Mouse (Mus musculus) hindbrain, embryonic 16.5 days (tissue): ENCODE results near the gene Gm28729. TPM values are rescaled to one million over a fixed set of nuclear protein-coding genes. Genes with fewer than 3 reads are reported as not detected.
"Not testable (repeated sequence)": the region's sequence is repeated elsewhere in the genome, so short reads cannot be mapped to it uniquely, and the experiment has no call there.

ENCODE experiments used
- ATAC-seq: fragments of 200-750 bp; cut with Nextera tagmentation; 2 replicates; pipeline ENCODE4 v1.8.0; 2017; ENCODE audit warnings: moderate TSS enrichment, moderate library complexity
- H3K27ac ChIP-seq: fragments of 300-500 bp; sonication (generic); 2 replicates; pipeline ENCODE4 v1.5.1; 2014; ENCODE audit warnings: low read depth, mild to moderate bottlenecking, control low read depth, low read length, moderate library complexity
- H3K27me3 ChIP-seq: fragments of 300-500 bp; sonication (generic); replicated peaks from 2 replicates; pipeline ENCODE4 v1.6.1; 2014; ENCODE audit warnings: low read length; ENCODE audit not compliant: control insufficient read depth, insufficient read depth
- H3K36me3 ChIP-seq: fragments of 300-500 bp; sonication (generic); 2 replicates; pipeline ENCODE4 v1.6.1; 2014; ENCODE audit warnings: mild to moderate bottlenecking, low read length, moderate library complexity, mixed read lengths; ENCODE audit not compliant: control insufficient read depth, insufficient read depth
- H3K4me1 ChIP-seq: fragments of 300-500 bp; sonication (generic); 2 replicates; pipeline ENCODE4 v1.6.1; 2014; ENCODE audit warnings: low read depth, low read length; ENCODE audit not compliant: control insufficient read depth, insufficient read depth
- H3K4me2 ChIP-seq: fragments of 300-500 bp; sonication (generic); 2 replicates; pipeline ENCODE4 v1.6.1; 2014; ENCODE audit warnings: mild to moderate bottlenecking, low read length, control low read depth, moderate library complexity
- H3K4me3 ChIP-seq: fragments of 300-500 bp; sonication (generic); 2 replicates; pipeline ENCODE4 v1.5.1; 2014; ENCODE audit warnings: mild to moderate bottlenecking, low read length, control low read depth, moderate library complexity
- H3K9ac ChIP-seq: fragments of 300-500 bp; sonication (generic); 2 replicates; pipeline ENCODE4 v1.6.1; 2014; ENCODE audit warnings: low read depth, mild to moderate bottlenecking, control low read depth, low read length, moderate library complexity
- H3K9me3 ChIP-seq: fragments of 300-500 bp; sonication (generic); 2 replicates; pipeline ENCODE4 v1.6.1; 2014; ENCODE audit warnings: mild to moderate bottlenecking, low read length, moderate library complexity; ENCODE audit not compliant: control insufficient read depth
- WGBS: fragments of 180-500 bp; shearing (Covaris S2); extraction: QIAGEN DNeasy Blood & Tissue Kit; methylation state at CpG from one replicate; pipeline ENCODE4 v1.1.7; 2014; 5-methylcytosine and 5-hydroxymethylcytosine counted together
- polyA plus RNA-seq: library from polyadenylated mRNA; unstranded; fragments of >200 nt; fragmentation: Nextera tagmentation; extraction: Ambion mirVana; gene quantifications from 2 replicates; pipeline ENCODE4 v1.2.1, GENCODE M21; 2015

Gm28729 gene
- polyA plus RNA-seq, 1 experiment from 2014 or later = 0.33 TPM

DNA sequence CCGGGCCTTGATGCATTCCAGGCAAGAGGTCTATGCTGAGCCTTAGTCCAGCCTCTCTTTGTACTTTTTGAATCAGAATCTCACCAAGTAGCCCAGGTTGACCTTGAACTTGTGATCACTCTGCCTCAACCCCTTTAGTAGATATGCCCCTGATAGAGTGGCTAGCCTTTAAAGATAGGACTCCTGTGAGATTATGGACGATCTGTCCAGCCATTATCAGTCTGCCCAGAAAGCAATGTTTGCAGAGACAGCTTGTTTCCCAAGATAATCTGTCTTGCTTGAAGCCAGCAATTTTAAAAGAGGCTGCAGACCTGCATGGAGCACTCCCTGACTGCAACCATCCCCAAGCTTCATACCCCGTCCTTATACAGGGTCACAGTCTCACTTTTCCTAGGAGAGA is 42.0 kb downstream of the Gm28729 start:
- 73% methylated on average over 3 of the region's 3 CpGs for WGBS
- no peaks in the 10 kb centered on the region for H3K4me1 ChIP-seq
- H3K36me3 ChIP-seq = no peaks in the 10 kb centered on the region
- H3K9me3 ChIP-seq = no peaks in the 10 kb centered on the region
- no peak overlapping the region for H3K9ac ChIP-seq
- no peak for ATAC-seq
- no peak overlapping the region for H3K4me3 ChIP-seq
- no peaks in the 10 kb centered on the region for H3K27me3 ChIP-seq
- H3K27ac ChIP-seq = no peak overlapping the region
- H3K4me2 ChIP-seq = no peak overlapping the region

DNA sequence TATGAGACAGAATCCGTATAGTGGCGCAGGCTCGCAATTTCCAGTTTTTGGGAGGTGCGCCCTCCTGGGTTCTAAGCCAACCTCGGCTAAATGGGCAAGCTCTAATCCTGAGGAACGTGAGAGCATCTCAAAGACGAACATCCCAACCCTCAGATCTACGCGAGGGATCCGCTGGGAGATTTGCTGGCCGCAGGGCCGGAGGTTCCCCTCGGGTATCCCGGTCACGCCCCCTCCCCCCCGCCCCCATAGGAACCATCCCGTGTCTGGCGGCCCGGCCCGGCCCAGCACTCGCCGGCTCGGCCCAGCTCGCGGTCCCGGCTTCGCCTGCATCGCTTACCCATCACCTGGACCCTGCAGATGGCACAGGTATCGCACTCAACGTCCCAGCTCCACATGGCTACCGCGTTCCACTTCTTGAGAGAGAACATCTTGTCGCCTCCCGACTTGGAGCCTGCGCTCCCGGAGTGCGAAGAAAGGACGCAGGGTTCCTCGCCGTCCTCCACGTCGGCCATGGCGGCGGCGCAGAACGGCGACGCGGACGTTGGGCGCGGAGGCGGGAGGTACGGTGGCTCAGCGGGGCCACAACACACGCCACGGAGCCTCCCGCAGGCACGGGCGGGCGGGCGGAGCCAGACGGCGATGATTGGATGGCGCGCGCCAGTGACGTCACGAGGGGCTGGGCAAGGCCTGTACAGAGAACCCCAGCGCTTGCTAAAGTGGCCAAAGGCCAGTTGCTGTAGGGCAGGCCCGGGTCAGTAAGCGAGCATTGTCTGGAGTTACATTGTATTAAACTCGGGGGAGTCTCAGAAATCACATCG is 46.8 kb downstream of the Gm28729 start, which contains the start of gene Rnf7:
Gene Rnf7, minus strand, starts transcription at position 605 of the 818 bp plus-strand sequence.
- peak within 1 kb of the TSS; percentile 58 for H3K4me3 ChIP-seq

DNA sequence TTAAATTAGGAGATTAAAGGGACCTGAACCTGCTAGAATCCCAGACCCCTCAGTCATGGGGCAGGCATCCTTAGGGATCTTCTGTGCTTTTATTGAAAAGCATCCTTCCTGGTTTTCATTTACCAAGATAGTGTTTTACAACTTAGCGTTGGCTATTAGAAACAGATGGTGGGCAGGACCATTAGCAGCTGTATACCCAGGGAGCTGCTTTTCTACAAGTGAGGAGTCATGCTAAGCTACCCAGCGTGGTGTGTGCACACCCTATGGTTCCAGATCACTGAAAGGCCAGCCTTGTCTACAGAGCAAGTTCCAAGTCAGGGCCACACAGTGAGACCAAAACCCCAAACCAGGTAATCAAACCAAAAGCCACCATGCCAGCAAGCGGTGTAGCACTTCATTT is 52.7 kb downstream of the Gm28729 start:
- Histone ChIP-seq H3K27ac (no peak overlapping the region), H3K9ac (no peak overlapping the region), H3K4me1 (peaks cover 11% of the 10 kb centered on the region), H3K4me3 (no peak overlapping the region), H3K36me3 (peaks cover 14% of the 10 kb centered on the region), H3K27me3 (no peaks in the 10 kb centered on the region), H3K9me3 (no peaks in the 10 kb centered on the region), H3K4me2 (no peak overlapping the region)
- ATAC-seq = no peak
- 75% methylated on average over 3 of the region's 3 CpGs for WGBS

More for the DNA sequence above, 46.8 kb downstream of the Gm28729 start, which contains the start of gene Rnf7:
- Histone ChIP-seq H3K4me1 (peaks cover 15% of the 10 kb centered on the region), H3K36me3 (0 out of 2 replicates have a peak, but pooled peaks cover 2% of the 10 kb centered on the region), H3K27me3 (no peaks in the 10 kb centered on the region), H3K9ac (peak within 1 kb of the TSS; percentile 70), H3K9me3 (no peaks in the 10 kb centered on the region), H3K27ac (peak within 1 kb of the TSS; percentile 85), H3K4me2 (peak within 1 kb of the TSS; percentile 91)
- peak; percentile 99 for ATAC-seq
- under 1% methylated on average over 70 of the region's 74 CpGs for WGBS

DNA sequence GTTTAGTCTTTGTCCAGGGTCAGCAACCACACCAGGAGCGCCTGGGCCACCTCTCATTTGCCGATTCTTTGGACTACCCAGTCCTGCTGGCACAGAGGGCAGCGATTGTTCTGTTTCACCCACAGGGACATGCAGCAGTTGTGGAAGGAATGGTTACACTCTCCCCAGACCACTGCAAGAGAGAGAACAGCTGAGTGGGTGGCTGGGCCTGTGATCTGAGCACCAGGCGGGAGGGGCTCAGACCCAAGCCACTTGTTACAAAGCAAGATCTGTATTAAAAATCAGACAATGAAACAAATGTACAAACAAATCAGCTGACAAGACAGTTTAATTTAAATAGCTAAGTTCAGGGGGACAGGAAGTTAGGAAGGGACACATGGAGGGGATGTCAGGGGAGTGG is 53.4 kb downstream of the Gm28729 start:
- H3K4me1 ChIP-seq, H3K27me3 ChIP-seq, H3K4me3 ChIP-seq, H3K4me2 ChIP-seq, H3K9ac ChIP-seq, H3K9me3 ChIP-seq, ATAC-seq, H3K27ac ChIP-seq: not testable (repeated sequence)
- 82% methylated on average over 4 of the region's 4 CpGs for WGBS
- H3K36me3 ChIP-seq = peaks cover 14% of the 10 kb centered on the region

DNA sequence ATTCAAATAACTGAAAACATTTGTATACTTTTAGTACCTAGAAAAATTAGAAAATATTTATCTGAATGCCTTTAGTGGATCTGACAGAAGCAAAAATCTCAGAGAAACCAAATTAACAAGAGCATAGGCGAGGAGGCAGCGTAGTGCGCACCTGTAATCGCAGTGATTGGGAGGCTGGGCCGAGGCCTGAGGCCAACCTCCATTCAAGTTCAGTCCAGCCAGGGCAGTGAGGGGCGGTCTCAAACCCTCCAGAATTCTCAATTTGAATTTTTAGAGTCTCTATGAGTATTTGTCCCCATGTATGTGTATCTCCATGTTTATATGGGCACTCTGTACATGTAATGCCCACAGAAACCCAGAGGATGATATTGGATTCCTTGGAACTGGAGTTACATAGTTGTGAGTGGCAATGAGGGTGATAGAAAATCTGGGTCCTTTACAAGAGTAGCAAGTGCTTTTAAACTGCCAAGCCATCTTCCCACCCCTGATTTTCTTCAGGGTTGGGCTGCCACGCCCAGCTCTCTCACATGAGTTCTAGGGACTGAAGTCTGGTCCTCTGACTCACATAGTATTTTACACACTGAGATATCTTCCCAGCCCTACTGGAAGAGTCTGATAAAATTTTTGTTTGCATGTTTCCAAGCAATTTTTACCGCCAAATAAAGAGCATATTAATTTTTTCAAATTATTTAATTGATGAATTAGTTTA is 54.6 kb downstream of the Gm28729 start:
- H3K4me2 ChIP-seq = no peak overlapping the region
- no peak overlapping the region for H3K27ac ChIP-seq
- no peaks in the 10 kb centered on the region for H3K27me3 ChIP-seq
- WGBS = 93% methylated on average over 8 of the region's 8 CpGs
- no peak for ATAC-seq
- no peaks in the 10 kb centered on the region for H3K4me1 ChIP-seq
- H3K9ac ChIP-seq = no peak overlapping the region
- H3K4me3 ChIP-seq = no peak overlapping the region
- peaks cover 14% of the 10 kb centered on the region for H3K36me3 ChIP-seq
- no peaks in the 10 kb centered on the region for H3K9me3 ChIP-seq

DNA sequence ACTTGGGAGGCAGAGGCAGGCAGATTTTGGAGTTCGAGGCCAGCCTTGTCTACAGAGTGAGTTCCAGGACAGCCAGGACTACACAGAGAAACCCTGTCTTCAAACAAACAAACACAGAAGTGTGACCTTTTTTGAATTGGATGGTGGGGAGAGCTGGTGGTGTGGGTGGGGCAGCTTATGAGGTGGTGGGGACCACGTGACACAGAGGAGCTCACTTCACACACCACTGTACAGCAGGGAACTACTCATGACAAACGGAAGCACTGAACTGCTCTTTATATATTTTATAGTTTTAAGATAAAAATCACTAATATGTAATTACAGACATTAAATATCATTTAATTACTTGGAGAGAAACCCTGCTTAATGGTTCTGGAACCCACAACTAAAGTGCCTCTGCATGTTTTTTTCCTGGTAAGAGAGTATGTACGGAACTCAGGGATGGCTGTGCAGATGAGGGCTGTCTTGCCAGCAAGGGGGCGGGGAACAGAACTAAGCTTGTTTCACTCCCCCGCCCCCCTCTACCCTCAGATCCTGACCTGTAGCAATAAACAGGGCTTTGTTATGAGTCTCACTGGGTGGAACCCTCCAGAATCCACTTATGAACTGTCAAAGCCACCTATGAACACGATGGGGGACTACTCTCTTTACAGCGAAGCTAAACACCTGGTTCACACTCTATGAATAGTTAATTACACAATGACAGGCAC is 55.4 kb downstream of the Gm28729 start:
- Histone ChIP-seq H3K27ac (no peak overlapping the region), H3K9me3 (no peaks in the 10 kb centered on the region), H3K4me1 (no peaks in the 10 kb centered on the region), H3K36me3 (peaks cover 14% of the 10 kb centered on the region), H3K4me2 (no peak overlapping the region), H3K4me3 (no peak overlapping the region), H3K9ac (no peak overlapping the region), H3K27me3 (no peaks in the 10 kb centered on the region)
- no peak; the same call in 1 of the 2 replicates for ATAC-seq
- WGBS = 73% methylated on average over 8 of the region's 8 CpGs

DNA sequence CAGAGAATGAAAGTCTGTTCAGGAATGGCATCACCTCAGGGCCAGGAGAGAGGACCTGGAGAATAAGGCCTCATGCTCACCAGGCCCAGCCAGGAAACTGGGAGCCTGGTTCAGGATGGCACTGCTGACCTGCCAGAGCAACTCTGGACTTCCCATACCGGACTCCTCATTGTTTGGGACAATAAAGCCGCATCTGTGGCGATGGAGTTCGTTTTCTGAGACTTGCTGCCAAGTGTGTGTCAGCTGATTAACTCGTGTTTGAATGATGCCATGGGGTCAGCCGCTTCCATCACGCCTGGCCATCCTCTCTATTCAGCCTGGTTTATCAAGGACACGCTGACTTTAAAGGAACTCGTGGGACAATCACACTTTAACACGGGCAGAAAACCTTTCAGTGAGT is 61.4 kb downstream of the Gm28729 start:
- ATAC-seq = no peak
- no peaks in the 10 kb centered on the region for H3K4me1 ChIP-seq
- peaks cover 2% of the 10 kb centered on the region; the same call in 1 of the 2 replicates for H3K9me3 ChIP-seq
- H3K27ac ChIP-seq = no peak overlapping the region
- H3K27me3 ChIP-seq = no peaks in the 10 kb centered on the region
- peaks cover 4% of the 10 kb centered on the region; the same call in 1 of the 2 replicates for H3K36me3 ChIP-seq
- 55% methylated on average over 10 of the region's 10 CpGs for WGBS
- H3K9ac ChIP-seq = no peak overlapping the region
- no peak overlapping the region for H3K4me3 ChIP-seq
- H3K4me2 ChIP-seq = no peak overlapping the region

DNA sequence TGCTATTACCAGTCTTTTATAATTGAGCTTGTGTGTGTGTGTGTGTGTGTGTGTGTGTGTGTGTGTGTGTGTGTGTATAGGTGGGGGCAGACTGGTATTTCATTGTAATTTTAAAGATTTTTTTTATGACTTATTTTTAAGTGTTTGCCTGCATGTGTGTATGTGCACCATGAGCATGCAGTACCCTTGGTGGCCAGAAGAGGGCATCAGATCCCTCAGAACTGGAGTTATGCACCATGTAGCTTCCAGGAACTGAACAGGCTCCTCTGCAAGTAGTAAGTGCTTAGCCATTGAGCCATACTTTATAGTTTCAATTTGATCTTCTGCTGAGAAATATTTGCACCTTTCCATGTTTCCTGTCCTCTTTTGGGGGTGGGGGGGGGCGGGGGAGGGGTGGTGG is 63.5 kb downstream of the Gm28729 start:
- Histone ChIP-seq H3K27ac (no peak overlapping the region), H3K4me3 (no peak overlapping the region)

More for the DNA sequence above, 63.5 kb downstream of the Gm28729 start:
- H3K4me1 ChIP-seq = no peaks in the 10 kb centered on the region
- no peak overlapping the region for H3K4me2 ChIP-seq
- WGBS = 64% methylated on average over 1 of the region's 1 CpGs
- no peak for ATAC-seq
- H3K9me3 ChIP-seq = peaks cover 2% of the 10 kb centered on the region; the same call in 1 of the 2 replicates
- no peak overlapping the region for H3K9ac ChIP-seq
- H3K36me3 ChIP-seq = no peaks in the 10 kb centered on the region
- no peaks in the 10 kb centered on the region for H3K27me3 ChIP-seq
